Mouse (Mus musculus) left cerebral cortex, adult 2 months (tissue): Measurements from ENCODE around the gene Vmn2r86. TPM values are rescaled to one million over a fixed set of nuclear protein-coding genes. Genes with fewer than 3 reads are reported as not detected.
"Not testable (repeated sequence)": the region's sequence is repeated elsewhere in the genome, so short reads cannot be mapped to it uniquely, and the experiment has no call there.

Experiments used
- DNase-seq, 2 experiments: peaks; one replicate each; pipeline ENCODE4 v3.0.0; 2021 to 2022; ENCODE audit warnings: low spot score in 2 of 2, mixed read lengths in 1 of 2; ENCODE audit errors: extremely low spot score in 1 of 2
- H3K27ac ChIP-seq: fragments of 200-600 bp; 2 replicates; pipeline ENCODE4 v1.8.1; 2022
- H3K4me3 ChIP-seq: fragments of 200-600 bp; 2 replicates; pipeline ENCODE4 v1.8.1; 2022
- CTCF ChIP-seq: fragments of 200-600 bp; IDR thresholded peaks from 2 replicates; pipeline ENCODE4 v1.8.1; 2022; ENCODE audit warnings: antibody characterized with exemption, mild to moderate bottlenecking, moderate library complexity
- intact Hi-C: fragments of 180-260 bp; cut with DNase I; formaldehyde crosslinking; loops from one replicate; pipeline ENCODE4 v1.15.1; 2025
- long read RNA-seq, 2 experiments: library from polyadenylated mRNA; stranded (forward); transcript quantifications; one replicate each; pipeline ENCODE4 v2.0.0; 2021; ENCODE audit warnings: borderline mapping rate in 2 of 2
- total RNA-seq, 2 experiments: library from RNA; stranded (reverse); gene quantifications; 2 replicates each; pipeline ENCODE4 v1.2.3; 2021

Vmn2r86 gene
- total RNA-seq: under 1 TPM; 0.27 to 0.30 TPM
- long read RNA-seq, experiment 1: 0 reads
- long read RNA-seq, experiment 2: 0 reads

DNA sequence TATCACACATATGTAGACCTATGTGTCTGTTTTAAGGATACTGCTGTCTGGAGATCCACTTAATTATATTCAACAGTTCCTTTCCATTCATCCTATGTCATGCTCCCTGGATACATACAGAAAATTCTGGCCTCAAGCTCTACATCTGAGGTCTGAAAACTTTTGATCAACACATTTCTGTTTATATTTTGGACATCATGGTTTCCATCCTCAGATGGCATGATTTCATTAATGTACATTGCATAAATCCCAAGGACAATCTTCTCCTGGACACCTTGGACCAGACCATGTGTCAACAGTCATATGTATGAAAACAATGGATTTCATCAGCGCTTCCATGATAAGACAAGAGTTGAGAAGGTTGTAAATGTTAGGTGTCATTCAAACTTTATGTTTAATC, at the start of gene Vmn2r86:
Gene Vmn2r86, minus strand, starts transcription at position 101 of the 400 bp plus-strand sequence.
- not testable (repeated sequence) for H3K4me3 ChIP-seq, DNase-seq, H3K27ac ChIP-seq
- intact Hi-C loops: loop anchor here (10.0 kb wide), 1 partner anchor 61 kb away; the partner anchor contains the start of gene Vmn2r84

DNA sequence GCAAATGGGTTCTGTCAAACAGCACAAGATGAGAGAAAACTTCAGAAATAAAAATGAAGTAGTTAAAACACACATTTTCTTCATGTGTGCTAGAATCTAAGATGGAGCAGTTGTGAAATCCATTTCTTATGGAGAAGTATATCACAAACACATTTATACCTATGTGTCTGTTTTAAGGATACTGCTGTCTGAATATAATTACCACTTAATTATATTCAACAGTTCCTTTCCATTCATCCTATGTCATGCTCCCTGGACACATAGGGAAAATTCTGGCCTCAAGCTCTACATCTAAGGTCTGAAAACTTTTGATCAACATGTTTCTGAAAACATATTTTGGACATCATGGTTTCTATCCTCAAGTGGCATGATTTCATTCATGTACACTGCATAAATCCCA, 41.4 kb upstream of the Vmn2r86 start, which contains the start of gene Vmn2r87:
Gene Vmn2r87, minus strand, starts transcription at position 101 of the 400 bp plus-strand sequence.
- intact Hi-C loops: no loop called here
- Histone ChIP-seq H3K27ac (no peak within 1 kb of the TSS), H3K4me3 (no peak within 1 kb of the TSS)
- TF ChIP-seq CTCF: no peak
- no peak for DNase-seq

DNA sequence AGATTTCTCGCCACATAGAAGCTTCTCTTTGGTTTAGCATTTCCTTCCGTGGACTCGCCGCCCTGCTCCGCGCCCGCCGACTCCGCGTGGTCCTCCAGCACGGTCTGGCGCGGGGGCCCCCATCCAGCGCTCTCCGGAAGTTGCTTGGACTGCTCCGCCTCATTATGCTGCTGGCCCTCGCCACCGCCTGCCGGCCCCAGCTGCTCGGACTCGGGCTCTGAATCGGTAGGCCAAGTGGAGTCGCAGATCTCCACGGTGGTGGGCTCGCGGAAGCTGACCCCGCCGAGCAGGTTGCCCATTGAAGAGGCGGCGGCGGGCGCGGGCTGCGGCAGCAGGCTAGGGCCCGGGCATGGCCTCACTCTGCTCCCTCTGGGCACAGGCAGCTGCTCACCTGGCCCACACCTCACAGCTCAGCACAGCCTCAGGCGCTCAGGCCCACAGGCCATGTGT, 14.5 kb upstream of the Vmn2r86 start:
- Histone ChIP-seq H3K27ac (no peak overlapping the region), H3K4me3 (peak overlapping the region; percentile 45)
- DNase-seq: peak; percentile 8 to 29
- no peak for TF ChIP-seq CTCF
- intact Hi-C loops: no loop called here

DNA sequence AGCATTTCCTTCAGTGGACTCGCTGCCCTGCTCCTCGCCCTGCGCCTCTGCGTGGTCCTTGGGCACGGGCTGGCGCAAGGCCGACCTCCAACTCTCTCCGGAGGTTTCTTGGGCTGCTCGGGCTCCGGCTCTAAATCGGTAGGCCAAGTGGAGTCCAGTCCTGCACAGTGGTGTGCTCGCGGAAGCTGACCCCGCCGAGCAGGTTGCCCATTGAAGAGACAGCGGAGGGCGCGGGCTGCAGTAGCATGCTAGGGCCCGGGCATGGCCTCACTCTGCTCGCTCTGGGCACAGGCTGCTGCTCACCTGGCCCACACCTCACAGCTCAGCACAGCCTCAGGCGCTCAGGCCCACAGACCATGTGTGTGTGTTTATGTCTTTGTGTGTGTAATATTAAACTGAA, 11.1 kb downstream of the Vmn2r86 start:
- TF ChIP-seq CTCF: no peak
- DNase-seq: no peak
- intact Hi-C loops: no loop called here
- Histone ChIP-seq H3K4me3 (no peak overlapping the region), H3K27ac (no peak overlapping the region)

DNA sequence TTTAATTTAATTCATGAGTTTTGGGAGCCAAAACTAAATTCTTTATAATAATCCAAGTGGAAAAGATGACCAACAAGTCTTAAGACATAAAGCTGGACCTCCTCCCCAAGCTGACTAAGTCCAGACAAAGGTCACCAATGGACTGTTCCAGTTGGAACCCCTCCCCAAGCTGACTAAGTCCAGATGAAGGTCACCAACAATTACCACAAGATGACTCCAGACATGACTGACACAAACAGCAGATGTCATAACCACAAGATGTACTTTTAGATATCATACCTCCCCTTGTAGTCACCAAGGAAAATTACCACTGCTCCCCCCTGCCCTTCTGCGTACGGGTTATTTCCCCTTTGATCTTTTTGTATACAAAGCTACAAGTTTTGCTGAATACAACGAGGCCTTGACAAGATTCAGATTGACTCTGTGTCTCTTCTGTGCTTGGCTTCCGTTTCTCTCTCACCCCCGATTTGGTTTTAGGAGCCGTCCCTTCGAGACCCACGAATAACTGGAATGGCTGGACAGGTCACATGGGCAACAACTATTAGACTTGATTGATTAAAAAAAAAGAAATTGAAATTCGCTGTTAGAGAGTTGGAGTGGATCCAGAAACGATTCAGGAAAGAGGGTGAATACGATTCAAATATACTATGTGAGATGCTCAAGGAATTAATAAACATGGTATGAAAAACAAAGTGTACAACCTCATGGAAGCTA, 21.5 kb downstream of the Vmn2r86 start:
- intact Hi-C loops, H3K4me3 ChIP-seq, DNase-seq, H3K27ac ChIP-seq: not testable (repeated sequence)

DNA sequence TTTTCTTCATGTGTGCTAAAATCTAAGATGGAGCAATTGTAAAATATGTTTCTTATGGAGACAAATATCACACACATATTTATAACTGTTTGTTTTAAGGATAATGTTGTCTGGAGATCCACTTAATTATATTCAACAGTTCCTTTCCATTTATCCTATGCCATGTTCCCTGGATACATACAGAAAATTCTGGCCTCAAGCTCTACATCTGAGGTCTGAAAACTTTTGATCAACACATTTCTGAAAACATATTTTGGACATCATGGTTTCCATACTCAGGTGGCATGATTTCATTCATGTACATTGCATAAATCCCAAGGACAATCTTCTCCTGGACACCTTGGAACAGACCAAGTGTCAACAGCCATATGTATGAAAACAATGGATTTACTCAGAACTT, 26.2 kb downstream of the Vmn2r86 start, which contains the start of gene Vmn2r85:
Gene Vmn2r85, minus strand, starts transcription at position 101 of the 400 bp plus-strand sequence.
- H3K4me3 ChIP-seq, intact Hi-C loops, DNase-seq, H3K27ac ChIP-seq: not testable (repeated sequence)

DNA sequence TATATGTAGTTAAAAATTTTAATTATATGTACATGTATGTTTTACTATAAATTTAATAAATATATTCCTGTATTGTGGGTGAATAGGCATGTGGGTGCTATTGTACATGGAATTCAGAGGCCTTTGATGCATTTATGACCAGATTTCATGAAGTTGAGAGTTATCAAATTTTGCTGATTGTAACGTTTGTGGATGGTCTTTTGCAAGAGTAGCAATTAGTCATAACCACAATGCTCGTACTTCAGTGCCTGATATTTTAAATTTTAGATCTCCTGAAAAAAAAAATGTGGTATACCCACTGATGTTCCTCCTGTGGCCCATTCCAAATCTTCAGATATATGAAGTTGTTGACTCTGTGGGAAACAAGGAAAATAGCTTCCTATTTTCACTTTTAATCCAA, 33.5 kb downstream of the Vmn2r86 start:
- H3K27ac ChIP-seq, intact Hi-C loops, DNase-seq, H3K4me3 ChIP-seq: not testable (repeated sequence)

DNA sequence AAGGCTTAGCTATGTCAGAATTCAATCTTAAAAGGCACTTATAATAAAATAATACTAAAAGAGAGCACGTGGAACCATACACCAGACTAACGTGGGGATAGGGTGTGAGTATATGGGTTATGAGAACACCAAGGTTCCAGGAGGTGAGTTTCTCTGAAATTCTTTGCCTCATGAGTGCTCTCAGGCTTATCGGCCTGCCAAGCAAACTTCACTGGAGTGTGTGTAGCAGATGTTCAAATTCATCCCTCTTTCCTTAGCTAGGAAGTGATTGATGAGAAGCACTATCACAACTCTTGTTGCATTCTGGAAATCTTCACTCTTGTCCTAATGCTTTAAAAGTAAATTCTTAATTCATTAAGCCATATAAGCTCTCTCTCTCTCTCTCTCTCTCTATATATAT, 35.4 kb downstream of the Vmn2r86 start:
- H3K4me3 ChIP-seq: no peak overlapping the region
- TF ChIP-seq CTCF: no peak
- intact Hi-C loops: no loop called here
- no peak overlapping the region for H3K27ac ChIP-seq
- no peak for DNase-seq

DNA sequence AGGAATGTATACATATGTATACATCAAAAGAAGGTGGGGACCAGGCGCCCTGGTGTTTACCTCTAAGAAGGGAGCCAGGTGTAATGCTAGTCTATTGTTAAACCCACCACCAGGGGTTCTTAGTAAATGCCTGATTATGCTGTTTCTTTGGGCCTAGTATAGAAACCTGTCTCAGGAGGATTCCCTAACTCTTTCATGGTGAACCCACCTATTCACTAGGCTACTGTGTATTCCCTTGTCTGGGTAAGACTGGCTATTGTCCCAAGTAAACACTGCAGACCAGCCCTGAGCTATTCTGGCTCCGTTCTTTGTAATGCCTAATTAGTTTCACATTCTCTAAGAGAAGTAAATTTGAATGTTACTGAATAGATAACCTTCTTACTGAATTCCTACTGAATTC, 35.9 kb downstream of the Vmn2r86 start:
- H3K4me3 ChIP-seq, DNase-seq, intact Hi-C loops, H3K27ac ChIP-seq: not testable (repeated sequence)

DNA sequence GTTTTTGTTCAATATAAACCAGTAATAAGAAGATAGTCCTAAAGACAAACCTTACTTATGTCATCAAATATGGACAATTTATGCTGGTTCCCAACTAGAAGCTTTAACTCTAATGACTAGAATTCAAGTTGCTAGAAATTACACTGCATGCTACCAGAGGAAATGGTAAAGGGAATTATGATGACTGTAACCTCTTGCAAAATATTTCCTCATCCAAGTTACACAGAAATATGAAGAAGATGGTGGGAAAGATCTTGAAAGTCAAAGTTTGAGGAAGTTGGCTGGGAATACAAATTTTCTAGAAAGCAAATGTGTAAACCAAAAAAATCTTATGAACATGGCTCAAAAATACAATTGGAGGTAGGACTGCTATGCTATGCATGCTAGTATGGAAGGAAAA, 39.5 kb downstream of the Vmn2r86 start:
- DNase-seq, H3K27ac ChIP-seq, intact Hi-C loops: not testable (repeated sequence)

DNA sequence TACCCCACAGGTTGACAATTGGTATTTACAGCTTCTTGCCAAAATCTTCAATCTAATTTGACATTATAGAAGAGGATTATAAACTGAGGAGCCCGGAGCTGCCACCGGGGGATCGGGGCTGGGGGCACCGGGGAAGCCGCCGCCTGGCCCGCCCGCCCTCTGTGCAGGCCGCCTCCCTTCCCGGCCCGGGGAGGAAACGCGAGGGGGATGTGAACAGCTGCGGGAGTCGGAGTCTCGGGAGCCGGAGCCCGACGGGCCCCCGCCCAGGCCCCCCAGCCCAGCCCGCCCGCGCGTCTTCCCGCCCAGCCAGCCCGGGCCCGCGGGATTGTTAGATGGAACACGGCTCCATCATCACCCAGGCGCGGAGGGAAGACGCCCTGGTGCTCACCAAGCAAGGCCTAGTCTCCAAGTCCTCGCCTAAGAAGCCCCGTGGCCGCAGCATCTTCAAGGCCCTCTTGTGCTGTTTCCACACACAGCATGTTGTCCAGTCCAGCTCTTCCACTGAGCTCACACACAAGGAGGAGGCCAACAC, 43.6 kb downstream of the Vmn2r86 start:
- H3K4me3 ChIP-seq, H3K27ac ChIP-seq, intact Hi-C loops, DNase-seq: not testable (repeated sequence)

More for the DNA sequence above, 39.5 kb downstream of the Vmn2r86 start:
- not testable (repeated sequence) for H3K4me3 ChIP-seq

DNA sequence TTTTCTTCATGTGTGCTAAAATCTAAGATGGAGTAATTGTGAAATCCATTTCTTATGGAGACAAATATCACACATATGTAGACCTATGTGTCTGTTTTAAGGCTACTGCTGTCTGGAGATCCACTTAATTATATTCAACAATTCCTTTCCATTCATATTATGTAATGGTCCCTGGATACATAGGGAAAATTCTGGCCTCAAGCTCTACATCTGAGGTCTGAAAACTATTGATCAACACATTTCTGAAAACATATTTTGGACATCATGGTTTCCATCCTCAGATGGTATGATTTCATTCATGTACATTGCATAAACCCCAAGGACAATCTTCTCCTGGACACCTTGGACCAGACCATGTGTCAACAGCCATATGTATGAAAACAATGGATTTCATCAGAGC, 61.6 kb downstream of the Vmn2r86 start, which contains the start of gene Vmn2r84:
Gene Vmn2r84, minus strand, starts transcription at position 101 of the 400 bp plus-strand sequence.
- DNase-seq: no peak
- Histone ChIP-seq H3K27ac (no peak within 1 kb of the TSS), H3K4me3 (no peak within 1 kb of the TSS)
- TF ChIP-seq CTCF: no peak
- intact Hi-C loops: loop anchor here (10.0 kb wide), 1 partner anchor 61 kb away; the partner anchor contains the start of gene Vmn2r86

Other genes with a start within 250 kb of the Vmn2r86 start
- gene Olfr827, start 241.6 kb downstream of the Vmn2r86 start, total RNA-seq: not detected
- under 1 TPM; 0.27 to 0.30 TPM for gene Neurod4, start 175.8 kb downstream of the Vmn2r86 start, total RNA-seq
- gene Tespa1, start 133.2 kb downstream of the Vmn2r86 start, total RNA-seq: 1 to 10 TPM in 1 of 2 experiments, under 1 TPM in 1; 0.96 to 2.2 TPM
- under 1 TPM; 0.42 to 0.43 TPM for gene Vmn2r84, start 61.7 kb downstream of the Vmn2r86 start, total RNA-seq
- 1 to 10 TPM in 1 of 2 experiments, under 1 TPM in 1; 0.97 to 1.1 TPM for gene Vmn2r85, start 26.3 kb downstream of the Vmn2r86 start, total RNA-seq
- 1 to 10 TPM; 1.4 to 1.6 TPM for gene Vmn2r87, start 41.3 kb upstream of the Vmn2r86 start, total RNA-seq